Mouse (Mus musculus): ENCODE results near the gene Gm11938. TPM values are rescaled to one million over a fixed set of nuclear protein-coding genes. Genes with fewer than 3 reads are reported as not detected.

The Gm11938 gene
- total RNA-seq, 1 experiment, result not detected

GRCm38 (mm10) chr11:99580636-99581035, 22.5 kb downstream of the Gm11938 start, which contains the start of gene Krtap1-5:
Gene Krtap1-5, minus strand, starts transcription at chr11:99581016.
- Histone ChIP-seq H3K4me1 (ENCODE audit: control insufficient read depth in 2 of 2, insufficient read depth in 2 of 2, low read length in 2 of 2, poor library complexity in 1 of 2) (no peaks in the 10 kb centered on the region), H3K36me3 (ENCODE audit: control insufficient read depth, insufficient read depth, low read length, poor library complexity, severe bottlenecking) (no peaks in the 10 kb centered on the region), H3K27ac (ENCODE audit: insufficient read depth, low read depth, low read length, poor library complexity, severe bottlenecking) (no peak within 1 kb of the TSS), H3K9me3 (ENCODE audit: control insufficient read depth, insufficient read depth, low read depth, low read length) (no peaks in the 10 kb centered on the region), H3K4me3 (ENCODE audit: insufficient read depth in 1 of 2, low read depth in 1 of 2, low read length in 2 of 2, poor library complexity in 1 of 2, severe bottlenecking in 1 of 2) (no peak within 1 kb of the TSS), H3K9ac (ENCODE audit: insufficient read depth, low read depth, low read length, poor library complexity, severe bottlenecking) (no peak within 1 kb of the TSS)
- DNase-seq (ENCODE audit: low read depth, low spot score), result no peak
- in situ Hi-C loops (cut with MboI; ENCODE audit: low sequenced_read_pairs in 2 of 2, unreplicated experiment in 2 of 2), result no loop called here
- no peak for TF ChIP-seq CHD2 (IDR thresholded peaks at IDR 0.05; ENCODE audit: low read depth, low read length)
- no peak for TF ChIP-seq ZC3H11A (IDR thresholded peaks at IDR 0.05; ENCODE audit: borderline replicate concordance, low read depth, low read length)
- TF ChIP-seq HCFC1 (IDR thresholded peaks at IDR 0.05; ENCODE audit: borderline replicate concordance, insufficient read depth, low read length), result no peak
- no peak for TF ChIP-seq MAFK (IDR thresholded peaks at IDR 0.05; ENCODE audit: insufficient read depth, low read depth, low read length)
- no peak for TF ChIP-seq ZNF384 (IDR thresholded peaks at IDR 0.05; ENCODE audit: low read depth, low read length)

GRCm38 (mm10) chr11:99574106-99574505, 29.0 kb downstream of the Gm11938 start:
- H3K4me1 ChIP-seq (ENCODE audit: control insufficient read depth in 2 of 2, insufficient read depth in 2 of 2, low read length in 2 of 2, poor library complexity in 1 of 2), result no peaks in the 10 kb centered on the region
- DNase-seq (ENCODE audit: low read depth, low spot score), result peak; percentile 58
- H3K9me3 ChIP-seq (ENCODE audit: control insufficient read depth, insufficient read depth, low read depth, low read length), result no peaks in the 10 kb centered on the region
- H3K4me3 ChIP-seq (ENCODE audit: insufficient read depth in 1 of 2, low read depth in 1 of 2, low read length in 2 of 2, poor library complexity in 1 of 2, severe bottlenecking in 1 of 2), result no peak overlapping the region
- H3K36me3 ChIP-seq (ENCODE audit: control insufficient read depth, insufficient read depth, low read length, poor library complexity, severe bottlenecking), result no peaks in the 10 kb centered on the region
- in situ Hi-C loops (cut with MboI; ENCODE audit: low sequenced_read_pairs in 2 of 2, unreplicated experiment in 2 of 2), result no loop called here
- no peak overlapping the region for H3K27ac ChIP-seq (ENCODE audit: insufficient read depth, low read depth, low read length, poor library complexity, severe bottlenecking)
- no peak overlapping the region; the same call in 1 of the 2 replicates for H3K9ac ChIP-seq (ENCODE audit: insufficient read depth, low read depth, low read length, poor library complexity, severe bottlenecking)
- TF ChIP-seq CHD2 (IDR thresholded peaks at IDR 0.05; ENCODE audit: low read depth, low read length), result no peak
- no peak for TF ChIP-seq ZNF384 (IDR thresholded peaks at IDR 0.05; ENCODE audit: low read depth, low read length)
- TF ChIP-seq MAFK (IDR thresholded peaks at IDR 0.05; ENCODE audit: insufficient read depth, low read depth, low read length), result no peak
- no peak for TF ChIP-seq HCFC1 (IDR thresholded peaks at IDR 0.05; ENCODE audit: borderline replicate concordance, insufficient read depth, low read length)
- TF ChIP-seq ZC3H11A (IDR thresholded peaks at IDR 0.05; ENCODE audit: borderline replicate concordance, low read depth, low read length), result no peak

GRCm38 (mm10) chr11:99573164-99573563, 29.9 kb downstream of the Gm11938 start:
- Histone ChIP-seq H3K9me3 (ENCODE audit: control insufficient read depth, insufficient read depth, low read depth, low read length) (no peaks in the 10 kb centered on the region), H3K4me3 (ENCODE audit: insufficient read depth in 1 of 2, low read depth in 1 of 2, low read length in 2 of 2, poor library complexity in 1 of 2, severe bottlenecking in 1 of 2) (no peak overlapping the region), H3K9ac (ENCODE audit: insufficient read depth, low read depth, low read length, poor library complexity, severe bottlenecking) (no peak overlapping the region), H3K27ac (ENCODE audit: insufficient read depth, low read depth, low read length, poor library complexity, severe bottlenecking) (no peak overlapping the region), H3K4me1 (ENCODE audit: control insufficient read depth in 2 of 2, insufficient read depth in 2 of 2, low read length in 2 of 2, poor library complexity in 1 of 2) (no peaks in the 10 kb centered on the region), H3K36me3 (ENCODE audit: control insufficient read depth, insufficient read depth, low read length, poor library complexity, severe bottlenecking) (no peaks in the 10 kb centered on the region)
- TF ChIP-seq ZC3H11A (IDR thresholded peaks at IDR 0.05; ENCODE audit: borderline replicate concordance, low read depth, low read length) (no peak), CHD2 (IDR thresholded peaks at IDR 0.05; ENCODE audit: low read depth, low read length) (no peak), HCFC1 (IDR thresholded peaks at IDR 0.05; ENCODE audit: borderline replicate concordance, insufficient read depth, low read length) (no peak), MAFK (IDR thresholded peaks at IDR 0.05; ENCODE audit: insufficient read depth, low read depth, low read length) (no peak), ZNF384 (IDR thresholded peaks at IDR 0.05; ENCODE audit: low read depth, low read length) (no peak)
- no peak for DNase-seq (ENCODE audit: low read depth, low spot score)
- in situ Hi-C loops (cut with MboI; ENCODE audit: low sequenced_read_pairs in 2 of 2, unreplicated experiment in 2 of 2), result no loop called here

- H3K9me3 ChIP-seq (ENCODE audit: control insufficient read depth, insufficient read depth, low read depth, low read length), result no peaks in the 10 kb centered on the region
- H3K27ac ChIP-seq (ENCODE audit: insufficient read depth, low read depth, low read length, poor library complexity, severe bottlenecking), result no peak within 1 kb of the TSS
- DNase-seq (ENCODE audit: low read depth, low spot score), result no peak
- no peak within 1 kb of the TSS for H3K4me3 ChIP-seq (ENCODE audit: insufficient read depth in 1 of 2, low read depth in 1 of 2, low read length in 2 of 2, poor library complexity in 1 of 2, severe bottlenecking in 1 of 2)
- TF ChIP-seq MAFK (IDR thresholded peaks at IDR 0.05; ENCODE audit: insufficient read depth, low read depth, low read length), result no peak
- TF ChIP-seq HCFC1 (IDR thresholded peaks at IDR 0.05; ENCODE audit: borderline replicate concordance, insufficient read depth, low read length), result no peak
- TF ChIP-seq ZC3H11A (IDR thresholded peaks at IDR 0.05; ENCODE audit: borderline replicate concordance, low read depth, low read length), result no peak
- TF ChIP-seq CHD2 (IDR thresholded peaks at IDR 0.05; ENCODE audit: low read depth, low read length), result no peak
- no peak for TF ChIP-seq ZNF384 (IDR thresholded peaks at IDR 0.05; ENCODE audit: low read depth, low read length)
- no peaks in the 10 kb centered on the region for H3K4me1 ChIP-seq (ENCODE audit: control insufficient read depth in 2 of 2, insufficient read depth in 2 of 2, low read length in 2 of 2, poor library complexity in 1 of 2)
- in situ Hi-C loops (cut with MboI; ENCODE audit: low sequenced_read_pairs in 2 of 2, unreplicated experiment in 2 of 2), result no loop called here
- no peak within 1 kb of the TSS for H3K9ac ChIP-seq (ENCODE audit: insufficient read depth, low read depth, low read length, poor library complexity, severe bottlenecking)
- H3K36me3 ChIP-seq (ENCODE audit: control insufficient read depth, insufficient read depth, low read length, poor library complexity, severe bottlenecking), result no peaks in the 10 kb centered on the region
Measured at GRCm38 (mm10) chr11:99566530-99566929, 36.6 kb downstream of the Gm11938 start, which contains the start of gene Krtap3-1. Gene Krtap3-1, minus strand, starts transcription at chr11:99566630.

- Histone ChIP-seq H3K4me1 (ENCODE audit: control insufficient read depth in 2 of 2, insufficient read depth in 2 of 2, low read length in 2 of 2, poor library complexity in 1 of 2) (no peaks in the 10 kb centered on the region), H3K4me3 (ENCODE audit: insufficient read depth in 1 of 2, low read depth in 1 of 2, low read length in 2 of 2, poor library complexity in 1 of 2, severe bottlenecking in 1 of 2) (no peak overlapping the region), H3K9me3 (ENCODE audit: control insufficient read depth, insufficient read depth, low read depth, low read length) (no peaks in the 10 kb centered on the region), H3K9ac (ENCODE audit: insufficient read depth, low read depth, low read length, poor library complexity, severe bottlenecking) (no peak overlapping the region), H3K36me3 (ENCODE audit: control insufficient read depth, insufficient read depth, low read length, poor library complexity, severe bottlenecking) (no peaks in the 10 kb centered on the region), H3K27ac (ENCODE audit: insufficient read depth, low read depth, low read length, poor library complexity, severe bottlenecking) (no peak overlapping the region)
- no peak for DNase-seq (ENCODE audit: low read depth, low spot score)
- no peak for TF ChIP-seq ZC3H11A (IDR thresholded peaks at IDR 0.05; ENCODE audit: borderline replicate concordance, low read depth, low read length)
- no peak for TF ChIP-seq CHD2 (IDR thresholded peaks at IDR 0.05; ENCODE audit: low read depth, low read length)
- no peak for TF ChIP-seq ZNF384 (IDR thresholded peaks at IDR 0.05; ENCODE audit: low read depth, low read length)
- no peak for TF ChIP-seq MAFK (IDR thresholded peaks at IDR 0.05; ENCODE audit: insufficient read depth, low read depth, low read length)
- TF ChIP-seq HCFC1 (IDR thresholded peaks at IDR 0.05; ENCODE audit: borderline replicate concordance, insufficient read depth, low read length), result no peak
- in situ Hi-C loops (cut with MboI; ENCODE audit: low sequenced_read_pairs in 2 of 2, unreplicated experiment in 2 of 2), result no loop called here
Measured at GRCm38 (mm10) chr11:99562580-99562979, 40.5 kb downstream of the Gm11938 start.
